Mouse (Mus musculus) liver, embryonic 16.5 days (tissue): ENCODE measurements around the gene Tle2. TPM values are rescaled to one million over a fixed set of nuclear protein-coding genes. Genes with fewer than 3 reads are reported as not detected.

Experiments used
- ATAC-seq: fragments of 200-750 bp; cut with Nextera tagmentation; 2 replicates; pipeline ENCODE4 v1.8.0; 2017; ENCODE audit warnings: low read depth, mild to moderate bottlenecking, moderate number of reproducible peaks, moderate library complexity
- H3K27ac ChIP-seq: fragments of 300-500 bp; sonication (generic); 2 replicates; pipeline ENCODE4 v1.5.1; 2014; ENCODE audit warnings: mild to moderate bottlenecking, low read length
- H3K27me3 ChIP-seq: fragments of 300-500 bp; sonication (generic); 2 replicates; pipeline ENCODE4 v1.6.1; 2014; ENCODE audit warnings: low read depth, low read length, mixed read lengths; ENCODE audit not compliant: control insufficient read depth, insufficient read depth
- H3K36me3 ChIP-seq: fragments of 300-500 bp; sonication (generic); 2 replicates; pipeline ENCODE4 v1.6.1; 2014; ENCODE audit warnings: mild to moderate bottlenecking; ENCODE audit not compliant: control insufficient read depth, insufficient read depth
- H3K4me1 ChIP-seq: fragments of 300-500 bp; sonication (generic); 2 replicates; pipeline ENCODE4 v1.6.1; 2014; ENCODE audit warnings: low read depth, low read length, mixed read lengths; ENCODE audit not compliant: control insufficient read depth
- H3K4me2 ChIP-seq: fragments of 300-500 bp; sonication (generic); 2 replicates; pipeline ENCODE4 v1.6.1; 2014; ENCODE audit warnings: low read depth, low read length, mixed read lengths
- H3K4me3 ChIP-seq: fragments of 300-500 bp; sonication (generic); 2 replicates; pipeline ENCODE4 v1.5.1; 2014; ENCODE audit warnings: low read depth, mild to moderate bottlenecking, low read length
- H3K9ac ChIP-seq: fragments of 300-500 bp; sonication (generic); 2 replicates; pipeline ENCODE4 v1.6.1; 2014; ENCODE audit warnings: low read depth, low read length
- H3K9me3 ChIP-seq: fragments of 300-500 bp; sonication (generic); replicated peaks from 2 replicates; pipeline ENCODE4 v1.6.1; 2016; ENCODE audit warnings: low read length; ENCODE audit not compliant: control insufficient read depth
- WGBS: fragments of 180-500 bp; shearing (Covaris S2); extraction: QIAGEN DNeasy Blood & Tissue Kit; methylation state at CpG from one replicate; pipeline ENCODE4 v1.1.7; 2014; ENCODE audit not compliant: insufficient replicate concordance; 5-methylcytosine and 5-hydroxymethylcytosine counted together
- polyA plus RNA-seq: library from polyadenylated mRNA; unstranded; fragments of >200 nt; fragmentation: Nextera tagmentation; extraction: Ambion mirVana; gene quantifications from 2 replicates; pipeline ENCODE4 v1.2.1, GENCODE M21; 2015

The Tle2 gene
- polyA plus RNA-seq, 1 experiment from 2014 or later = 2.7 TPM

DNA sequence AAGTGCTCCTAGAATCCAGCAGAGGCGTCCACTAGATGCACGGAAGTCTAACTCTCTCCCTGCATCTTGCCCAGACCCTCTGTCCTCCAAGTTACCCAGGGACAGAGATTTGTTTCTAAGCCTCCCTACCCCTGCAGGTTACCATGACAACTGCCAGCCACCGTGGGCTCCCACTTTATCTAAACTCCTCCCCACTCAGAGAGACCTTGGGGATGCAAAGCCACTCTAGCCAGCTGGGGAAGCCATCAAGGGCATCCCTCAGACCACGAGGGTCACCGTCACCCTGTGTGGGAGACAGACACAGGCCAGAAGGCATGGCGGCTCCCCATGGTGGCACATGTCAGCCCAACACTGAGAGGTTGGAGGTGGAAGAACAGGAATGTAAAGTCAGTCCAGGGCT lies 9.0 kb downstream of the Tle2 start:
- Histone ChIP-seq H3K27me3 (peaks cover 8% of the 10 kb centered on the region; the same call in 1 of the 2 replicates), H3K36me3 (no peaks in the 10 kb centered on the region), H3K27ac (no peak overlapping the region), H3K4me3 (no peak overlapping the region), H3K4me1 (no peaks in the 10 kb centered on the region; the same call in 1 of the 2 replicates), H3K9me3 (no peaks in the 10 kb centered on the region), H3K4me2 (no peak overlapping the region), H3K9ac (no peak overlapping the region)
- no peak for ATAC-seq
- WGBS = 43% methylated on average over 6 of the region's 6 CpGs

DNA sequence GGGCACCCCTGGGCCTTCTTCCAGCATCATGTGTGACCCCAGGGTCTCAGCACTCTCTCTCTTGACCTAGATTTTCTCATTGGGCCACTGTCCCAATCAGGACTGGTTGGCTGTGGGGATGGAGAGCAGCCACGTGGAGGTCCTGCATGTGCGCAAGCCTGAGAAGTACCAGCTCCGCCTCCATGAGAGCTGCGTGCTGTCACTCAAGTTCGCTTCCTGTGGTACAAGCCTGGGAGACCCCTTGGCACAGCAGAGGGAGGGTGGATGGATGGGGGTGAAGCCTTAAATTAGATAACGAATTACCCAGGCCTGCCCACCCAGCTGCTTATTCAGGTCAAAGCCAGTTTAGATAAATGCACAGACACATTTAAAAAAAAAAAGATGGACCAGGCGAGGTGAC lies 14.4 kb downstream of the Tle2 start:
- Histone ChIP-seq H3K9me3 (no peaks in the 10 kb centered on the region), H3K4me1 (no peaks in the 10 kb centered on the region), H3K36me3 (no peaks in the 10 kb centered on the region), H3K4me3 (no peak overlapping the region), H3K27me3 (no peaks in the 10 kb centered on the region), H3K27ac (no peak overlapping the region), H3K4me2 (no peak overlapping the region), H3K9ac (no peak overlapping the region)
- WGBS = 49% methylated on average over 7 of the region's 7 CpGs
- ATAC-seq = no peak

DNA sequence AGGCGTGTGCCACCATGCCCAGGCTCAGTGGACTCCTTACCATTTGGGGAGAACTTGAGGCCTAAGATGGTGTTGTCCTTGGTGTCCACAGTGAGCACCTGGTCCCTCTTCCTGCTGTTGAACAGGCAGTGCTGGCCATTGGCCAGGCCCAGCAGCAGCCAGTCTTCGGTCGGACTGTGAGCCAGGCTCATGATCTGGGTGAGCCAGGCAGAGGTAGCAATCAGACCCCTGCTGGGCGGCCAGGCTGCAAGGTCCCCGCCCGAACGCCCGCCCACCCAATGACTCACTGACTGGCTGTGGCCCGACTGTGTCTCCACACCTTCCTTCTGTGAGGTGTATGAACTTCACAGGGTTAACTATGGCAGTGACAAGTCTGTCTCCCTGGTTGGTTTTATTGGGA lies 17.5 kb downstream of the Tle2 start:
- Histone ChIP-seq H3K36me3 (no peaks in the 10 kb centered on the region), H3K4me1 (peaks cover 8% of the 10 kb centered on the region), H3K27ac (no peak overlapping the region), H3K9ac (no peak overlapping the region), H3K9me3 (no peaks in the 10 kb centered on the region), H3K4me3 (no peak overlapping the region), H3K27me3 (peaks cover 22% of the 10 kb centered on the region), H3K4me2 (no peak overlapping the region)
- no peak for ATAC-seq
- 58% methylated on average over 9 of the region's 9 CpGs for WGBS

DNA sequence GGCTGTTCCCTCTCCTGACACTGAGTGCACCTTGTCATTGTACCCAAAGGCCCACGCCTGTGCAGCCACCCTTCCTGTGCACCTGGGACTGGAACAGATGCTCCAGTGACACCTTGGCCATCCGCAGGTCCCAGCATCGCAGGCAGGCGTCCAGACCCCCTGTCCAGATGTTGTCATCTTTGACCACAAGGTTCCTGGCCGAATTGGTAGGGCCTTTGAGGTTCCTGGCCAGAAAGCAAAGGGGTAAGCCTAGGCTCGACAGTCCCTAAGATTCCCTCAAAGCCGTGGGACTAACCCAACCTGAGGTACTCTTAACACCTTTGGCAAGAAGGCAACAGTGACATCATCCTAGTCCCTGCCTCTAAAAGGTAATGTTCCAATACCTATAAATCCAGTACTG lies 18.3 kb downstream of the Tle2 start:
- WGBS = 53% methylated on average over 7 of the region's 7 CpGs

DNA sequence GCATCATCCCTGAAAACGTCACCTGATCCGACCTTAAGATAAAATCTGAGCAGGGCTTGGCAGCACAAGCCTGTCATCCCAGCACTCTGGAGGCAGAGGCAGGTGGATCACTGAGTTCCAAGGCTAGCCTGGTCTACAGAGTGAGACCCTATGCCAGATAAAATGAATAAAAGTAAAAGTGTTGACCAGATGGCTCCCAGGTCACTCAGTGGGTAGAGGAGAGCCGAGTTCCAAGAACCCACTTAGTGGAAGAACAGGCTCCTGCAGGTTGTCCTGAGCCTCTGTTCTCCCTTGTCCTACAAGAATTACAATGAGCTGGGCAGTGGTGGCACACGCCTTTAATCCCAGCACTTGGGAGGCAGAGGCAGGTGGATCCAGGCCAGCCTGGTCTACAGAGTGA lies 18.9 kb downstream of the Tle2 start:
- Histone ChIP-seq H3K9me3 (no peaks in the 10 kb centered on the region), H3K4me2 (no peak overlapping the region), H3K4me3 (no peak overlapping the region), H3K27me3 (peaks cover 29% of the 10 kb centered on the region), H3K9ac (no peak overlapping the region), H3K36me3 (no peaks in the 10 kb centered on the region), H3K27ac (no peak overlapping the region), H3K4me1 (peaks cover 8% of the 10 kb centered on the region)
- no peak for ATAC-seq
- 48% methylated on average over 4 of the region's 4 CpGs for WGBS

More for the DNA sequence above, 18.3 kb downstream of the Tle2 start:
- H3K4me1 ChIP-seq = peaks cover 8% of the 10 kb centered on the region
- H3K4me3 ChIP-seq = no peak overlapping the region
- H3K4me2 ChIP-seq = no peak overlapping the region
- peaks cover 27% of the 10 kb centered on the region for H3K27me3 ChIP-seq
- H3K36me3 ChIP-seq = no peaks in the 10 kb centered on the region
- no peak for ATAC-seq
- H3K9me3 ChIP-seq = no peaks in the 10 kb centered on the region
- H3K9ac ChIP-seq = no peak overlapping the region
- no peak overlapping the region for H3K27ac ChIP-seq

DNA sequence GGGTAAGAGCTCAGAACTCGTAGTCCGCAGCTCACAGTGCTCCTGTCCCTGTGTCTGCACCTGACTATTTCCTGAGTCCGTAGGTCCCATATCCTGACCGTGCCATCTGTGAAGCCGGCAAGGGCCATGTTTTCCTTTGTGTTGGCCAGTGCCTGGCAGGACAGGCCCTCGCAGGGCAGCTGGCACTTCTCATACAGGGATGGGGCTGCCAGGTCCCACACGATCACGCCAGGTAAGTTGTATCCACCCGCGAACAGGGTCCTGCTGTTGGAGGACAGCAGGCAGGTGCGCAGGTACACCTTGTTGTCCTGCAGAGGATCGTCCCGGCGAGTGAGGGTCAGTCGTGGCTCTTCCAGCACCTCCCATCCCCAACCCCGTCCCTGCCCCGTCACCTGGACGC lies 19.6 kb downstream of the Tle2 start:
- Histone ChIP-seq H3K4me1 (peaks cover 8% of the 10 kb centered on the region), H3K4me3 (no peak overlapping the region), H3K4me2 (no peak overlapping the region), H3K36me3 (no peaks in the 10 kb centered on the region), H3K27ac (no peak overlapping the region), H3K9me3 (no peaks in the 10 kb centered on the region), H3K9ac (no peak overlapping the region), H3K27me3 (peaks cover 29% of the 10 kb centered on the region)
- 71% methylated on average over 18 of the region's 18 CpGs for WGBS
- no peak for ATAC-seq

DNA sequence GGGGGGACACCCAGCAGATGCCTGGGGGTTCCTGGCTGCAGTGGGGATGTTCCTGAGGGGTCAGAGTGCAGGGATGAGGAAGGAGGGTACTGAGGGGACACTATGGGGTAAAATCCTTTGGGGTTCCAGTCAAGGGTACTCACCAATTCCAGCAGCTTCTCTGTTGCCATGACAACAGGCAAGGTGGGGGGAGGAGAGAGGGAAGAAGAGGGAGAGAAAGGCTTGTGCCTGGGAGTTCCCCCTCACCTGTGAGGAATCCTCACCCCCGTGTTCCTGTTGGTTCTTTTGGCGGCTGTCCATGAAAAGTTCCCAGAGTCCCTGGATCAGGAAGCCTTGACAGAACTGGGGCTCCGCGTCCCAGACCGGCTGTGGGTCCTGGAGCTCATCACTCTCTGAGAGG lies 21.2 kb downstream of the Tle2 start:
- no peak overlapping the region for H3K4me3 ChIP-seq
- H3K36me3 ChIP-seq = no peaks in the 10 kb centered on the region
- no peaks in the 10 kb centered on the region for H3K9me3 ChIP-seq
- peaks cover 29% of the 10 kb centered on the region for H3K27me3 ChIP-seq
- H3K4me2 ChIP-seq = no peak overlapping the region
- no peak overlapping the region for H3K27ac ChIP-seq
- no peak overlapping the region for H3K9ac ChIP-seq
- 51% methylated on average over 5 of the region's 5 CpGs for WGBS
- peaks cover 16% of the 10 kb centered on the region for H3K4me1 ChIP-seq
- no peak for ATAC-seq

DNA sequence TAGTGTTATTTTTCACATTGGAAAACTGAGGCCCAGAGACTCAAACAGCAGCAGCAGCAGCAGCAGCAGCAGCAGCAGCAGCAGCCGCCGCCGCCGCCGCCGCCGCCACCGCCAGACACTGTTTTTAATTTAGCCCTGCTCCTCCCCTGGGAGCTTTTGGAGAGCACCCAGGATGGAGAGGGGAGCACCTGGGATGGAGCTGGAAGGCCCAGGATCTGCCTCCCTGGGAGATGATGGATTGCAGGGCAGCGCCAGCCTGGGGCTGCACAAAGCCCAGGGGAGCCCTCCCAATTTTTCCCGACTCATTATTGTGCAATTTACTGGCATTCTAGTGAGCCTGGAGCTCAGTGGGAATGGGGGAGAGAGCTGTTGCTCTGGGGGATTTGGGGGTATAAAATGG lies 22.2 kb downstream of the Tle2 start:
- H3K4me2 ChIP-seq = peak overlapping the region; percentile 49
- 9% methylated on average over 10 of the region's 10 CpGs for WGBS
- H3K27me3 ChIP-seq = peaks cover 29% of the 10 kb centered on the region
- H3K4me3 ChIP-seq = peak overlapping the region; percentile 18; the same call in 1 of the 2 replicates
- H3K9me3 ChIP-seq = no peaks in the 10 kb centered on the region
- H3K27ac ChIP-seq = no peak overlapping the region
- peaks cover 26% of the 10 kb centered on the region for H3K4me1 ChIP-seq
- H3K9ac ChIP-seq = no peak overlapping the region
- ATAC-seq = no peak
- no peaks in the 10 kb centered on the region for H3K36me3 ChIP-seq

DNA sequence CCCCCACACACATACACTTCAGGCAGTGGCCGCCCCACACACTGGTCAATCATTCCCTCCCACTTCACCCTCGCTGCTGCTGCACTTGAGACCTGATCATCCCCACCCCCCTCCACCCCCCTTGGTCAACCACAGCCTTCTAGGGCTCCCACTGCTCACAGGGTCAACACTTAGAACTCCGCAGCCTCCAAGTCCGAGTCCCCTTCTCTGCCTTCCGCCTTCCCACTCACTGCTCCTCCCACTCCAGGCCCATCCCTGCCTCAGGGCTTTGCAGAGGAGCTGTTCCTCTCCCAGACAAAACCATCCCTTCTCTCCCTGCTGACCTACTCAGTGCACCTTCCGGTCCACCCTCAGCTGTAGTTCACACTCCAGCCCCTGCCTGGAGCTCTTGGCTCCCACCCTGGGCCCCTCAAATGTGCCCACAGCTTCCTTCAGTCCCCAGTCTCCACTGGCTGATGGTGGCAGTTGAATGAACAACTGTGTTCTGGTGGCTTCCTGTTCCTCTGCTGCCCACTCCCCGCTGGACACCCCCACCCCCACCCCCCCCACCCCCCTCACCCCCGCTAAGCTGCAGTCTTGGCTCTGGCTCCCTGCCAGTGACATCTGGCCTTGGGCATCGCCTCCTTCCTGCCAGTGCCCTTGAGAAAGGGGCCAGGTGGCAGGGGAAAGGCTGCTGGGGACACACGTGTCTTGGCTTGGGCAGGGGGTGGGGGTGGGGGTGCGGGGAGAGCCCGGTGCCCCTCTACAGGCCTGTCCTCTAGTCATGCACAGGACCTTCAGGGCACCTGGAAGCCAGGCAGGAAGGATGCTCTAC lies 23.0 kb downstream of the Tle2 start:
- Histone ChIP-seq H3K4me1 (peaks cover 31% of the 10 kb centered on the region), H3K36me3 (no peaks in the 10 kb centered on the region), H3K27me3 (peaks cover 29% of the 10 kb centered on the region), H3K9me3 (no peaks in the 10 kb centered on the region), H3K9ac (no peak overlapping the region; the same call in 1 of the 2 replicates), H3K27ac (no peak overlapping the region), H3K4me3 (peak overlapping the region; percentile 22; the same call in 1 of the 2 replicates), H3K4me2 (peak overlapping the region; percentile 49)
- 5% methylated on average over 12 of the region's 12 CpGs for WGBS
- no peak for ATAC-seq
